Mouse (Mus musculus) liver, embryonic 11.5 days (tissue): Measurements from ENCODE around the gene Zfp324. TPM values are rescaled to one million over a fixed set of nuclear protein-coding genes. Genes with fewer than 3 reads are reported as not detected.
"Not testable (repeated sequence)": the region's sequence is repeated elsewhere in the genome, so short reads cannot be mapped to it uniquely, and the experiment has no call there.

ENCODE experiments used
- ATAC-seq: fragments of 200-750 bp; cut with Nextera tagmentation; replicated peaks from 2 replicates; pipeline ENCODE4 v1.8.0; 2017; ENCODE audit warnings: moderate number of reproducible peaks, mild to moderate bottlenecking, moderate TSS enrichment, moderate library complexity; ENCODE audit not compliant: low FRiP score
- DNase-seq: peaks from one replicate; pipeline ENCODE4 v3.0.0-alpha.2; 2017; ENCODE audit warnings: low spot score
- H3K27ac ChIP-seq: fragments of 300-500 bp; sonication (generic); 2 replicates; pipeline ENCODE4 v1.5.1; 2014; ENCODE audit warnings: mild to moderate bottlenecking, low read depth, low read length, control low read depth
- H3K27me3 ChIP-seq: fragments of 300-500 bp; sonication (generic); replicated peaks from 2 replicates; pipeline ENCODE4 v1.6.1; 2014; ENCODE audit warnings: low read length, mixed read lengths; ENCODE audit not compliant: control insufficient read depth, insufficient read depth
- H3K36me3 ChIP-seq: fragments of 300-500 bp; sonication (generic); 2 replicates; pipeline ENCODE4 v1.6.1; 2014; ENCODE audit warnings: mild to moderate bottlenecking, low read length, moderate library complexity, mixed read lengths; ENCODE audit not compliant: control insufficient read depth, insufficient read depth
- H3K4me1 ChIP-seq: fragments of 300-500 bp; sonication (generic); replicated peaks from 2 replicates; pipeline ENCODE4 v1.6.1; 2014; ENCODE audit warnings: low read length, mixed read lengths; ENCODE audit not compliant: control insufficient read depth, insufficient read depth
- H3K4me2 ChIP-seq: fragments of 300-500 bp; sonication (generic); 2 replicates; pipeline ENCODE4 v1.6.1; 2014; ENCODE audit warnings: mild to moderate bottlenecking, control low read depth, moderate library complexity
- H3K4me3 ChIP-seq: fragments of 300-500 bp; sonication (generic); 2 replicates; pipeline ENCODE4 v1.5.1; 2014; ENCODE audit warnings: low read depth, low read length, control low read depth
- H3K9ac ChIP-seq: fragments of 300-500 bp; sonication (generic); 2 replicates; pipeline ENCODE4 v1.6.1; 2014; ENCODE audit warnings: low read depth, low read length, control low read depth
- H3K9me3 ChIP-seq: fragments of 300-500 bp; sonication (generic); 2 replicates; pipeline ENCODE4 v1.6.1; 2016; ENCODE audit warnings: low read length, inconsistent platforms, mixed read lengths; ENCODE audit not compliant: control insufficient read depth
- WGBS: fragments of 180-500 bp; shearing (Covaris S2); extraction: QIAGEN DNeasy Blood & Tissue Kit; methylation state at CpG from one replicate; pipeline ENCODE4 v1.1.7; 2014; 5-methylcytosine and 5-hydroxymethylcytosine counted together
- polyA plus RNA-seq: library from polyadenylated mRNA; unstranded; fragments of >200 nt; fragmentation: Nextera tagmentation; extraction: Ambion mirVana; gene quantifications from 2 replicates; pipeline ENCODE4 v1.2.1, GENCODE M21; 2014

Gene Zfp324
- polyA plus RNA-seq = 6.6 and 7.7 TPM in 2 replicates

GRCm38 (mm10) chr7:12965678-12966091, at the start of gene Zfp324:
Gene Zfp324, plus strand, starts transcription at chr7:12965838.
- Histone ChIP-seq H3K4me3 (peak within 1 kb of the TSS; percentile 88), H3K4me2 (peak within 1 kb of the TSS; percentile 97), H3K27ac (peak within 1 kb of the TSS; percentile 91), H3K9ac (peak within 1 kb of the TSS; percentile 91), H3K9me3 (no peaks in the 10 kb centered on the region), H3K27me3 (no peaks in the 10 kb centered on the region), H3K4me1 (peaks cover 11% of the 10 kb centered on the region), H3K36me3 (peaks cover 10% of the 10 kb centered on the region; the same call in 1 of the 2 replicates)
- peak; percentile 94 for ATAC-seq
- WGBS = under 1% methylated on average over 23 of the region's 23 CpGs
- peak; percentile 83 for DNase-seq

- not testable (repeated sequence) for H3K9ac ChIP-seq, H3K4me3 ChIP-seq, DNase-seq, ATAC-seq, H3K27ac ChIP-seq, H3K27me3 ChIP-seq, H3K9me3 ChIP-seq
- WGBS = 78% methylated on average over 7 of the region's 8 CpGs
- Histone ChIP-seq H3K36me3 (peaks cover 27% of the 10 kb centered on the region), H3K4me2 (peak overlapping the region; percentile 47), H3K4me1 (peaks cover 12% of the 10 kb centered on the region)
These were observed 45.1 kb upstream of the Zfp324 start for GRCm38 (mm10) chr7:12920495-12920894.

GRCm38 (mm10) chr7:12921318-12921704, 44.3 kb upstream of the Zfp324 start:
- WGBS = 1% methylated on average over 3 of the region's 3 CpGs
- H3K27me3 ChIP-seq = no peaks in the 10 kb centered on the region

GRCm38 (mm10) chr7:12921705-12922465, 43.8 kb upstream of the Zfp324 start, which contains the start of gene Rps5:
Gene Rps5, plus strand, starts transcription at chr7:12922290.
- Histone ChIP-seq H3K9ac (peak within 1 kb of the TSS; percentile 99), H3K4me1 (peaks cover 12% of the 10 kb centered on the region), H3K4me2 (peak within 1 kb of the TSS; percentile 96), H3K27ac (peak within 1 kb of the TSS; percentile 92), H3K36me3 (peaks cover 41% of the 10 kb centered on the region), H3K9me3 (no peaks in the 10 kb centered on the region), H3K27me3 (no peaks in the 10 kb centered on the region), H3K4me3 (peak within 1 kb of the TSS; percentile 98)
- ATAC-seq = peak; percentile 95
- DNase-seq = peak; percentile 93
- WGBS = under 1% methylated on average over 55 of the region's 55 CpGs

More at GRCm38 (mm10) chr7:12921318-12921704, 44.3 kb upstream of the Zfp324 start:
- Histone ChIP-seq H3K4me3 (peak overlapping the region; percentile 98), H3K36me3 (peaks cover 35% of the 10 kb centered on the region), H3K27ac (peak overlapping the region; percentile 92), H3K4me2 (peak overlapping the region; percentile 86), H3K9me3 (no peaks in the 10 kb centered on the region), H3K9ac (peak overlapping the region; percentile 90), H3K4me1 (peaks cover 12% of the 10 kb centered on the region)
- ATAC-seq (no peak), DNase-seq (no peak)

- Histone ChIP-seq H3K4me2 (peak overlapping the region; percentile 96), H3K36me3 (peaks cover 44% of the 10 kb centered on the region), H3K4me1 (peaks cover 14% of the 10 kb centered on the region), H3K27ac (peak overlapping the region; percentile 77), H3K27me3 (no peaks in the 10 kb centered on the region), H3K4me3 (peak overlapping the region; percentile 98), H3K9me3 (no peaks in the 10 kb centered on the region), H3K9ac (peak overlapping the region; percentile 99)
- DNase-seq = no peak
- 1% methylated on average over 8 of the region's 8 CpGs for WGBS
- ATAC-seq = no peak
These were observed 42.9 kb upstream of the Zfp324 start for GRCm38 (mm10) chr7:12922729-12923128.

GRCm38 (mm10) chr7:12926316-12926715, 39.3 kb upstream of the Zfp324 start:
- H3K27me3 ChIP-seq = peaks cover 4% of the 10 kb centered on the region; the same call in 1 of the 2 replicates
- DNase-seq = peak; percentile 36
- H3K9ac ChIP-seq = no peak overlapping the region
- peaks cover 44% of the 10 kb centered on the region for H3K36me3 ChIP-seq
- no peak for ATAC-seq
- H3K9me3 ChIP-seq = no peaks in the 10 kb centered on the region
- H3K4me2 ChIP-seq = no peak overlapping the region
- H3K4me3 ChIP-seq = no peak overlapping the region
- WGBS = 81% methylated on average over 7 of the region's 7 CpGs
- peaks cover 19% of the 10 kb centered on the region for H3K4me1 ChIP-seq
- H3K27ac ChIP-seq = no peak overlapping the region

- DNase-seq (peak; percentile 70), ATAC-seq (peak; percentile 13)
- 20% methylated on average over 8 of the region's 8 CpGs for WGBS
- H3K4me3 ChIP-seq = peak within 1 kb of the TSS; percentile 40
- H3K27ac ChIP-seq = no peak within 1 kb of the TSS
- peaks cover 44% of the 10 kb centered on the region for H3K36me3 ChIP-seq
- H3K27me3 ChIP-seq = peaks cover 4% of the 10 kb centered on the region; the same call in 1 of the 2 replicates
- H3K9me3 ChIP-seq = no peaks in the 10 kb centered on the region
- H3K4me2 ChIP-seq = peak within 1 kb of the TSS; percentile 74
- peaks cover 19% of the 10 kb centered on the region for H3K4me1 ChIP-seq
- H3K9ac ChIP-seq = peak within 1 kb of the TSS; percentile 53
These were observed 38.4 kb upstream of the Zfp324 start, which contains the start of gene Rnf225 for GRCm38 (mm10) chr7:12927191-12927680. Gene Rnf225, plus strand, starts transcription at chr7:12927416.

GRCm38 (mm10) chr7:12927693-12928589, 37.7 kb upstream of the Zfp324 start:
- Histone ChIP-seq H3K4me3 (peak overlapping the region; percentile 40), H3K4me1 (peaks cover 19% of the 10 kb centered on the region), H3K27me3 (peaks cover 4% of the 10 kb centered on the region; the same call in 1 of the 2 replicates), H3K9me3 (no peaks in the 10 kb centered on the region), H3K36me3 (peaks cover 40% of the 10 kb centered on the region), H3K27ac (no peak overlapping the region), H3K9ac (peak overlapping the region; percentile 53), H3K4me2 (peak overlapping the region; percentile 74)
- peak; percentile 69 for DNase-seq
- ATAC-seq = peak; percentile 52
- WGBS = 6% methylated on average over 64 of the region's 65 CpGs
